Mouse (Mus musculus) lung, postnatal 0 days (tissue): ENCODE results near the gene Pik3c2a. TPM values are rescaled to one million over a fixed set of nuclear protein-coding genes. Genes with fewer than 3 reads are reported as not detected.

Experiments used
- ATAC-seq: fragments of 200-750 bp; cut with Nextera tagmentation; 2 replicates; pipeline ENCODE4 v1.8.0; 2017; ENCODE audit warnings: moderate library complexity
- DNase-seq: peaks from one replicate; pipeline ENCODE4 v3.0.0-alpha.2; 2016; ENCODE audit warnings: low spot score
- H3K27ac ChIP-seq: fragments of 300-500 bp; sonication (generic); 2 replicates; pipeline ENCODE4 v1.5.1; 2014; ENCODE audit warnings: antibody characterized with exemption, mild to moderate bottlenecking, low read length, mixed read lengths
- H3K27me3 ChIP-seq: fragments of 300-500 bp; sonication (generic); replicated peaks from 2 replicates; pipeline ENCODE4 v1.6.1; 2014; ENCODE audit warnings: low read length, mixed read lengths; ENCODE audit not compliant: insufficient read depth
- H3K36me3 ChIP-seq: fragments of 300-500 bp; sonication (generic); 2 replicates; pipeline ENCODE4 v1.6.1; 2014; ENCODE audit warnings: low read length, mixed read lengths; ENCODE audit not compliant: insufficient read depth
- H3K4me1 ChIP-seq: fragments of 300-500 bp; sonication (generic); 2 replicates; pipeline ENCODE4 v1.6.1; 2014; ENCODE audit warnings: antibody characterized with exemption, low read depth, low read length, mixed read lengths; ENCODE audit not compliant: insufficient read depth
- H3K4me2 ChIP-seq: fragments of 300-500 bp; sonication (generic); replicated peaks from 2 replicates; pipeline ENCODE4 v1.6.1; 2014; ENCODE audit warnings: low read depth, mild to moderate bottlenecking, low read length, moderate library complexity, mixed read lengths
- H3K4me3 ChIP-seq: fragments of 300-500 bp; sonication (generic); 2 replicates; pipeline ENCODE4 v1.5.1; 2014; ENCODE audit warnings: low read depth, low read length
- H3K9ac ChIP-seq: fragments of 300-500 bp; sonication (generic); replicated peaks from 2 replicates; pipeline ENCODE4 v1.6.1; 2014; ENCODE audit warnings: low read depth, mild to moderate bottlenecking
- H3K9me3 ChIP-seq: fragments of 300-500 bp; sonication (generic); 2 replicates; pipeline ENCODE4 v1.6.1; 2016; ENCODE audit warnings: low read length, mixed read lengths
- CTCF ChIP-seq: IDR thresholded peaks from 2 replicates; pipeline ENCODE4 v1.5.1; 2016; ENCODE audit warnings: antibody characterized with exemption, mild to moderate bottlenecking
- EP300 ChIP-seq: IDR thresholded peaks from 2 replicates; pipeline ENCODE4 v1.6.1; 2016; ENCODE audit warnings: antibody characterized with exemption, mild to moderate bottlenecking, control low read depth
- WGBS: fragments of 180-500 bp; shearing (Covaris S2); extraction: QIAGEN DNeasy Blood & Tissue Kit; methylation state at CpG from one replicate; pipeline ENCODE4 v1.1.7; 2014; 5-methylcytosine and 5-hydroxymethylcytosine counted together
- polyA plus RNA-seq: library from polyadenylated mRNA; unstranded; fragments of >200 nt; fragmentation: Nextera tagmentation; extraction: Ambion mirVana; gene quantifications from 2 replicates; pipeline ENCODE4 v1.2.1, GENCODE M21; 2015

Pik3c2a gene
- polyA plus RNA-seq, 1 experiment from 2014 or later: 12.7 TPM

GRCm38 (mm10) chr7:116307871-116308631 is 135.2 kb downstream of the Pik3c2a start, which contains the start of gene Plekha7:
Gene Plekha7, minus strand, starts transcription at chr7:116308376.
- Histone ChIP-seq H3K4me1 (0 out of 2 replicates have a peak, but pooled peaks cover 3% of the 10 kb centered on the region), H3K27ac (peak within 1 kb of the TSS; percentile 47; the same call in 1 of the 2 replicates), H3K4me3 (peak within 1 kb of the TSS; percentile 67), H3K27me3 (peaks cover 8% of the 10 kb centered on the region; the same call in 1 of the 2 replicates), H3K36me3 (no peaks in the 10 kb centered on the region), H3K4me2 (peak within 1 kb of the TSS; percentile 94), H3K9ac (peak within 1 kb of the TSS; percentile 16), H3K9me3 (no peaks in the 10 kb centered on the region)
- TF ChIP-seq EP300: no peak
- TF ChIP-seq CTCF: no peak
- DNase-seq (peak; percentile 77), ATAC-seq (peak; percentile 78)
- WGBS: under 1% methylated on average over 59 of the region's 65 CpGs

- Histone ChIP-seq H3K27me3 (peaks cover 8% of the 10 kb centered on the region; the same call in 1 of the 2 replicates), H3K9ac (peak overlapping the region; percentile 16; the same call in 1 of the 2 replicates), H3K4me2 (peak overlapping the region; percentile 94), H3K4me1 (0 out of 2 replicates have a peak, but pooled peaks cover 3% of the 10 kb centered on the region), H3K36me3 (no peaks in the 10 kb centered on the region), H3K9me3 (no peaks in the 10 kb centered on the region), H3K4me3 (peak overlapping the region; percentile 67), H3K27ac (no peak overlapping the region)
- DNase-seq: peak; percentile 74
- peak; percentile 72 for ATAC-seq
- under 1% methylated on average over 47 of the region's 63 CpGs for WGBS
- TF ChIP-seq CTCF (no peak), EP300 (no peak)
Observed at GRCm38 (mm10) chr7:116307099-116307870, 136.0 kb downstream of the Pik3c2a start.

GRCm38 (mm10) chr7:116306601-116307000 is 136.6 kb downstream of the Pik3c2a start:
- DNase-seq (no peak), ATAC-seq (no peak)
- WGBS: 18% methylated on average over 5 of the region's 5 CpGs
- H3K9me3 ChIP-seq: no peaks in the 10 kb centered on the region
- no peaks in the 10 kb centered on the region for H3K36me3 ChIP-seq
- TF ChIP-seq CTCF (no peak), EP300 (no peak)
- H3K27me3 ChIP-seq: peaks cover 8% of the 10 kb centered on the region; the same call in 1 of the 2 replicates
- no peak overlapping the region for H3K9ac ChIP-seq
- H3K4me1 ChIP-seq: 0 out of 2 replicates have a peak, but pooled peaks cover 3% of the 10 kb centered on the region
- no peak overlapping the region for H3K27ac ChIP-seq
- no peak overlapping the region for H3K4me3 ChIP-seq
- peak overlapping the region; percentile 94; the same call in 1 of the 2 replicates for H3K4me2 ChIP-seq

- ATAC-seq: peak; percentile 35; the same call in 1 of the 2 replicates
- WGBS: 62% methylated on average over 5 of the region's 5 CpGs
- no peak overlapping the region for H3K27ac ChIP-seq
Observed at GRCm38 (mm10) chr7:116301661-116302311, 141.5 kb downstream of the Pik3c2a start.

GRCm38 (mm10) chr7:116301144-116301543 is 142.1 kb downstream of the Pik3c2a start:
- H3K9me3 ChIP-seq: no peaks in the 10 kb centered on the region
- H3K27me3 ChIP-seq: no peaks in the 10 kb centered on the region
- H3K4me1 ChIP-seq: no peaks in the 10 kb centered on the region
- H3K9ac ChIP-seq: no peak overlapping the region
- H3K4me2 ChIP-seq: no peak overlapping the region
- no peaks in the 10 kb centered on the region for H3K36me3 ChIP-seq
- TF ChIP-seq CTCF (no peak), EP300 (no peak)
- no peak overlapping the region for H3K4me3 ChIP-seq
- DNase-seq (no peak), ATAC-seq (no peak)
- no peak overlapping the region for H3K27ac ChIP-seq
- 75% methylated on average over 4 of the region's 4 CpGs for WGBS

More at GRCm38 (mm10) chr7:116301661-116302311, 141.5 kb downstream of the Pik3c2a start:
- Histone ChIP-seq H3K27me3 (no peaks in the 10 kb centered on the region), H3K36me3 (no peaks in the 10 kb centered on the region), H3K4me1 (no peaks in the 10 kb centered on the region), H3K9ac (no peak overlapping the region), H3K9me3 (no peaks in the 10 kb centered on the region), H3K4me2 (no peak overlapping the region), H3K4me3 (no peak overlapping the region)
- DNase-seq: no peak
- TF ChIP-seq CTCF: no peak

- TF ChIP-seq CTCF: no peak
- no peak for ATAC-seq
- 76% methylated on average over 2 of the region's 2 CpGs for WGBS
Observed at GRCm38 (mm10) chr7:116298851-116299250, 144.4 kb downstream of the Pik3c2a start.

More at GRCm38 (mm10) chr7:116298851-116299250, 144.4 kb downstream of the Pik3c2a start:
- H3K4me2 ChIP-seq: no peak overlapping the region
- DNase-seq: no peak
- H3K9me3 ChIP-seq: no peaks in the 10 kb centered on the region
- no peaks in the 10 kb centered on the region for H3K27me3 ChIP-seq
- H3K36me3 ChIP-seq: no peaks in the 10 kb centered on the region
- H3K4me3 ChIP-seq: no peak overlapping the region
- no peaks in the 10 kb centered on the region for H3K4me1 ChIP-seq
- no peak overlapping the region for H3K9ac ChIP-seq
- H3K27ac ChIP-seq: no peak overlapping the region
